Mouse (Mus musculus): ENCODE results near the gene Col27a1. TPM values are rescaled to one million over a fixed set of nuclear protein-coding genes. Genes with fewer than 3 reads are reported as not detected.

The Col27a1 gene
- polyA plus RNA-seq, 1 experiment from 2014 or later: 1.8 TPM

DNA sequence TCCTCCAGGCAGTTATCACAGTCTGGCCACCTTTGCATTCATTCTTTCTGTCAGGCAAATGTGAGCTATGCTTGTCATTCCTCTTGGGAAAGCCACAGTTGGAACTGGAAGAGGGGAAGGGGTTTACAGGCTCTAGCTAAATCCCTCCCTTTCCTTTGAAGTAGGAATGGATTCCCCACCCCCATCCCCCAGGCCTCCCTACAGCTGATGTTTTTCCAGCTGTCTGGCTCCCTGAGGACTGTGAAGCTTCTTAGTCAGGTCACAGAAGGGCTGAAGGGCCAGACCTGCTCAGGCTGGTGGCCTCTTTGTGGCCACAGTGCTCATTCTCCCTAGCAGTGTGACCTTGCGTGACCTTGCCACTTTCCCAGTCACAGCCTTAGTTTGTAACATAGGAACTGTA, 49.1 kb downstream of the Col27a1 start:
- Histone ChIP-seq H3K4me1 (replicated peaks) (no peaks in the 10 kb centered on the region), H3K4me2 (no peak overlapping the region), H3K27me3 (no peaks in the 10 kb centered on the region), H3K27ac (replicated peaks) (no peak overlapping the region), H3K9me3 (replicated peaks) (no peaks in the 10 kb centered on the region), H3K9ac (no peak overlapping the region), H3K4me3 (replicated peaks) (no peak overlapping the region), H3K36me3 (replicated peaks) (no peaks in the 10 kb centered on the region)
- 68% methylated on average over 1 of the region's 1 CpGs for WGBS (ENCODE audit: insufficient replicate concordance)
- no peak for ATAC-seq (ENCODE audit: insufficient read depth)

DNA sequence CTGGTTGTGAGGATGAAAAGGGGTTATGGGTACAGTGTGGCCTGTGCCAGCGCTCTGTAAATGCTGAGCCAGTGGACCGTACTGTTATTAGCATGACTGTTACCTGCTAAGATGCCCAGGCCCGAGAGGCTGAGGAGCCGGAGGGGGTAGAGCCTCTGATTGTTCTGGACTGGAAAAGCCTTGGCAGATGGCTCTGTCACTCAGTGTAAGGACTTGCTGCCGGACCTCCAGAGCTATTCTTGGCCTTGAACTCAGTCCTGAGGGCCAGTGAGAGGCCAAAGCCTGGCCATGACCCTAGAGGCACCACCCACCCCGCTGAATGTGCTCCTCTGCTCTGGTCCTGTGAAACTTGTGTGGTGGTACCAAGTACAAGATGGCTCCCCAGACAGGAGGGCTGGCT, 52.5 kb downstream of the Col27a1 start:
- Histone ChIP-seq H3K9ac (no peak overlapping the region), H3K4me1 (replicated peaks) (no peaks in the 10 kb centered on the region), H3K27ac (replicated peaks) (no peak overlapping the region), H3K4me2 (no peak overlapping the region), H3K4me3 (replicated peaks) (no peak overlapping the region), H3K9me3 (replicated peaks) (no peaks in the 10 kb centered on the region), H3K27me3 (no peaks in the 10 kb centered on the region), H3K36me3 (replicated peaks) (no peaks in the 10 kb centered on the region)
- 56% methylated on average over 6 of the region's 6 CpGs for WGBS (ENCODE audit: insufficient replicate concordance)
- ATAC-seq (ENCODE audit: insufficient read depth): no peak

DNA sequence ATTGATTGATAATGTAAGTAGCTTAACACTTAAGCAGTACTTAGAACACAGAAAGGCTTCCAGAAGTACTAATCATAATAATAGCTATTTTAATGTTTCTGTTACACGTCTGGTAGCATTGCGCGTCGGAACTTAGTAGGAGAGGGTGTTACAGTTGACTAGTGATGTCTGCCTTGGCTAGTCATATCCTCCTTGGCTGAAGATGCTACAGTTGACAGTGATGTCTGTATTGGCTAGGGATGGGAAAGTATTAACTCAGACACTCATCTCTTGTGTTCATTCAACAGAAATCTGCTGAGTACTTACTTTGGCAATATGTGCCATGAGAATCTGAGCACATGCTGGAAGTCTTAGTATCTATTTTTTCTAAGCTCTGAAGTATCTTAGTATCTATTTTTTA, 53.3 kb downstream of the Col27a1 start:
- Histone ChIP-seq H3K36me3 (replicated peaks) (no peaks in the 10 kb centered on the region), H3K4me1 (replicated peaks) (no peaks in the 10 kb centered on the region), H3K4me2 (no peak overlapping the region), H3K9ac (no peak overlapping the region), H3K4me3 (replicated peaks) (no peak overlapping the region), H3K27ac (replicated peaks) (no peak overlapping the region), H3K9me3 (replicated peaks) (no peaks in the 10 kb centered on the region), H3K27me3 (no peaks in the 10 kb centered on the region)
- 70% methylated on average over 4 of the region's 4 CpGs for WGBS (ENCODE audit: insufficient replicate concordance)
- ATAC-seq (ENCODE audit: insufficient read depth): no peak

DNA sequence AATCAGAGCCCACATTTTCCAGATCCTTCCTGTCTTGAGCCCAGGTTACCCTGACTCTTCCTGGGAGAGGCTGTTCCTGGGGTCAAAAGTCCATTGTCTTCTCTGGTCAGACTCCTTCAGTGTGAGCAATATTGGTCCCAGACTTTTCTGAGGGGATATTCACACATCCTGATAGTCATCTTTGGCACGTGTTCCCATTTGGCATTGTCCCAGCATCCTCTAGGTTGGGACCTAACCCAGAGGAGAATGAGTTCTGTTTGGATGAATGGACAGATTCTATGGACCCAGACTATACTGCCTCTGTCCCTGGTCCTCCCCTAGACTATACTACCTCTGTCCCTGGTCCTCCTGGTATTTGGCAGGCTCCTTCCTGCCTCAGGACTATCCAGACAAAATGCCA, 53.8 kb downstream of the Col27a1 start:
- Histone ChIP-seq H3K27ac (replicated peaks) (no peak overlapping the region), H3K4me1 (replicated peaks) (no peaks in the 10 kb centered on the region), H3K9me3 (replicated peaks) (no peaks in the 10 kb centered on the region), H3K4me3 (replicated peaks) (no peak overlapping the region), H3K27me3 (no peaks in the 10 kb centered on the region), H3K36me3 (replicated peaks) (no peaks in the 10 kb centered on the region), H3K4me2 (no peak overlapping the region), H3K9ac (no peak overlapping the region)
- WGBS (ENCODE audit: insufficient replicate concordance): 42% methylated on average over 1 of the region's 1 CpGs
- no peak for ATAC-seq (ENCODE audit: insufficient read depth)

DNA sequence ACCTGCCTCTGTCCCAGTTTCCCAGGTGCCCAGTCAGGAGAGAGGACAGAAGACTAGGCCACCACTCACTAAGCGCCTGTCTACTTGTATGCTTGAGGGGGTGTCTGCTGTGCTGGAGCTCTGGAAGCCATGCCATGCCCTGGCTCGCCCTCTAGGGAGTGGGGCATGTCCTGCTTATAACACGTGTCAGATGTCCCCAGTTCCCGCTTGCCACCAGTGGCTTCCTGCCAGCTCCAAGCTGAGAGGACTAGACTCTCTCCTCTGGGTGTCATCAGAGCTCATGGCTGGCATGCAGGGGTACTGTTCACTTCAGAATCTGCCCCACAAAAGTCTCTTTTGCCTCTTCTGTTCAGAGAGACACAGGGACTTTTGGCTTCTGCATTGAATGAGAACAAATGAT, 55.0 kb downstream of the Col27a1 start:
- no peak for ATAC-seq (ENCODE audit: insufficient read depth)
- H3K27ac ChIP-seq (replicated peaks): no peak overlapping the region
- H3K4me2 ChIP-seq: no peak overlapping the region
- H3K27me3 ChIP-seq: no peaks in the 10 kb centered on the region
- 42% methylated on average over 4 of the region's 4 CpGs for WGBS (ENCODE audit: insufficient replicate concordance)
- no peaks in the 10 kb centered on the region for H3K4me1 ChIP-seq (replicated peaks)
- no peaks in the 10 kb centered on the region for H3K9me3 ChIP-seq (replicated peaks)
- H3K4me3 ChIP-seq (replicated peaks): no peak overlapping the region
- no peak overlapping the region for H3K9ac ChIP-seq
- no peaks in the 10 kb centered on the region for H3K36me3 ChIP-seq (replicated peaks)

DNA sequence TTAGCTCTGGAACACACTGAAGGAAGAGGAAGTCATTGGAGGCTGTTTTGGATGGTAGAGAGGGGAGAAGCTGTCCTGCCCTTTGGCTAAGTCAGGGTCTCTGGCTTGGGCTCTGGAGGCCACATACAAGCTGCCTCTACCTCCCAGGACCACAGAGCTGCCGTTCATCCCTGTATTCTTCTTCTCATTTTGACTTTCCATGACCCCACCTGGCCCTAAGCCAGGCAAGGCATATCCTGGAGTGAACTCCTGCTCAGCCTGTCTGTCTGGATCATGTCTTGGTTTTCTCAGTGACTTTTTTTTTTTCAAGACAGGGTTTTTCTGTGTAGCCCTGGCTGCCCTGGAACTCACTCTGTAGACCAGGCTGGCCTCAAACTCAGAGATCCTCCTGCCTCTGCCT, 60.7 kb downstream of the Col27a1 start:
- Histone ChIP-seq H3K9me3 (replicated peaks) (no peaks in the 10 kb centered on the region), H3K27me3 (no peaks in the 10 kb centered on the region), H3K36me3 (replicated peaks) (no peaks in the 10 kb centered on the region), H3K27ac (replicated peaks) (no peak overlapping the region), H3K4me2 (no peak overlapping the region), H3K9ac (no peak overlapping the region), H3K4me1 (replicated peaks) (no peaks in the 10 kb centered on the region), H3K4me3 (replicated peaks) (no peak overlapping the region)
- 55% methylated on average over 1 of the region's 1 CpGs for WGBS (ENCODE audit: insufficient replicate concordance)
- no peak for ATAC-seq (ENCODE audit: insufficient read depth)

DNA sequence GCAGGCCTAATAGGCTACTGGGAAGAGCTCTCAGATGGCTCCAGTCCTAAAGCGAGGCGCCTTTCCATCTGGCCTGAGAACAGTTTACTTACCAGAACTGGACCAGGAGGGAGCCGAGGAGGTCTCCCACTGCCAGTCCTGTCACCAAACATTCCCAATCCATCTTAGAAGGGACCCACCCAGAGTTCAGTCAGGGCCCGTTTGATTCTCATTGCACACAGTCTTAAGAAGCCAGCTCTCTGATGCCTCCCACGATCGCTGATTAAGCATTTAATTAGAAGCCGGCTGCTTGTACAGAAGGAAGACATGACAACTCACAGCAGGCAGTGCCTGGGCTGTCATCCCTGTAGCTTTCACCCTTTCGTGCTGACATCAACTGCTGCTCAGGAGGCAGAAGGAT, 61.4 kb downstream of the Col27a1 start:
- no peaks in the 10 kb centered on the region for H3K9me3 ChIP-seq (replicated peaks)
- H3K36me3 ChIP-seq (replicated peaks): no peaks in the 10 kb centered on the region
- WGBS (ENCODE audit: insufficient replicate concordance): 64% methylated on average over 8 of the region's 8 CpGs
- no peak for ATAC-seq (ENCODE audit: insufficient read depth)
- no peak overlapping the region for H3K9ac ChIP-seq
- H3K27me3 ChIP-seq: no peaks in the 10 kb centered on the region
- no peak overlapping the region for H3K4me3 ChIP-seq (replicated peaks)
- H3K4me2 ChIP-seq: no peak overlapping the region
- no peak overlapping the region for H3K27ac ChIP-seq (replicated peaks)
- no peaks in the 10 kb centered on the region for H3K4me1 ChIP-seq (replicated peaks)

DNA sequence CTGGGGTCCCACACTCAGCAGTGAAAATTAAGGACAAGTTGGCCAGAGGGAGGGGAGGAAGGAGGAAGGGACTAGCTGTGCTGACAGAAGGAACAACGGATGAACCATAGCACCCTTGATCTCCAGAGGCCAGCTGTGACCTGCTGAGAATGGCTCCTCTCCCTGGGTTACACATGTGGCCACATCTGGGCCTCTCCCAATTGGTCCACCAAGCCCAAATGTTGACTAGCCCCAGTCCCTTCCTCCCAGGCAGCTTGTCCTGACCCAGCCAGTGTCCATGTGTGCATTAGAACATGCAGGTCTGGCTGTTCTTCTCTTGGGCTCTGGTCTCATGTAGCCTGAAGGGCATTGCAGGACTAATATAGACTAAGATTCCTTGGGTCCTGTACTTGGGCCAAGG, 62.8 kb downstream of the Col27a1 start:
- H3K9me3 ChIP-seq (replicated peaks): no peaks in the 10 kb centered on the region
- no peak overlapping the region for H3K4me3 ChIP-seq (replicated peaks)
- 48% methylated on average over 1 of the region's 1 CpGs for WGBS (ENCODE audit: insufficient replicate concordance)
- no peak overlapping the region for H3K4me2 ChIP-seq
- H3K27me3 ChIP-seq: no peaks in the 10 kb centered on the region
- no peaks in the 10 kb centered on the region for H3K4me1 ChIP-seq (replicated peaks)
- no peak overlapping the region for H3K9ac ChIP-seq
- no peak for ATAC-seq (ENCODE audit: insufficient read depth)
- no peak overlapping the region for H3K27ac ChIP-seq (replicated peaks)
- H3K36me3 ChIP-seq (replicated peaks): no peaks in the 10 kb centered on the region

DNA sequence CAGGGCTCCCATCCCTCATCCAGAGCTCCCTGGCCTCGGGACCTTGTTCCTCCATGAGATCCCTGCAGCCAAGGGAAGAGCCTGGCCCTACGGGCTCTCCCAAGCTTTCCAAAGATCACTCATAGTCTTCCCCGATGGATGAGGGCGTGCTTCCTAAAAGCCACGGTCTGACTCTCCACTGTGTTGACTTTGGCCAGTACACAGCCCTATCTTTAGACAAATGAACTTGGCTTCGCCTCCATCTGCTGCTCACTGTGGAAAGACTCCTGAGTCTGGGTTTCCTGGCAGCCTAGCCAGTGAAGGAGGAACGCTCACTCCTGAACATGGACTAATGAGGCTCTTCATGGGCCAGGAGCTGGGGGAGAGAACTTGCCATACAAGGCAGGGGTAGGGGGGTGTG, 65.0 kb downstream of the Col27a1 start:
- no peaks in the 10 kb centered on the region for H3K36me3 ChIP-seq (replicated peaks)
- H3K27ac ChIP-seq (replicated peaks): no peak overlapping the region
- H3K9ac ChIP-seq: no peak overlapping the region
- H3K4me2 ChIP-seq: no peak overlapping the region
- 61% methylated on average over 7 of the region's 7 CpGs for WGBS (ENCODE audit: insufficient replicate concordance)
- no peaks in the 10 kb centered on the region for H3K9me3 ChIP-seq (replicated peaks)
- no peak for ATAC-seq (ENCODE audit: insufficient read depth)
- H3K4me3 ChIP-seq (replicated peaks): no peak overlapping the region
- H3K4me1 ChIP-seq (replicated peaks): no peaks in the 10 kb centered on the region
- H3K27me3 ChIP-seq: no peaks in the 10 kb centered on the region

DNA sequence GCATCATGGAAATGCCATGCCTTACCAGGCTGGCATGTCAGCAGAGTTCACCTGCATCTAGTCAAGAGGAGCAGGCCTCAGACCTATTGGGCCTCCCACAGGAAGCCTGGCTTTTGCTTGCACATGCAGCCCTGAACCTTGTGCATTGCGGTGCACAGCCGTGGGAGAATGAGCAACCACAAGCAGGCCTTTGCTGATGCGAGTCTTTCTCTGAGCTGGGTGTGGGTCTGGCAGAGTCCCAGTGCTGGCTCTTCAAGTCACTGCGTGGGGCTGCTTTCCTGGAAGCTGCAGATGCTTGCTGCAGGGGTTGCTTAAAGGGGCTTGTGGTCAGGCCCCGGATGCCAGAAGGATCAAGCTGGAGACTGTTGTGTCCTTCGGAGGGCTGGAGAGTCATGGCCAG, 67.9 kb downstream of the Col27a1 start:
- no peak overlapping the region for H3K27ac ChIP-seq (replicated peaks)
- 49% methylated on average over 6 of the region's 6 CpGs for WGBS (ENCODE audit: insufficient replicate concordance)
- no peaks in the 10 kb centered on the region for H3K4me1 ChIP-seq (replicated peaks)
- ATAC-seq (ENCODE audit: insufficient read depth): no peak
- no peak overlapping the region for H3K9ac ChIP-seq
- H3K27me3 ChIP-seq: no peaks in the 10 kb centered on the region
- no peak overlapping the region for H3K4me2 ChIP-seq
- no peak overlapping the region for H3K4me3 ChIP-seq (replicated peaks)
- H3K36me3 ChIP-seq (replicated peaks): no peaks in the 10 kb centered on the region; the same call in 1 of the 2 replicates
- H3K9me3 ChIP-seq (replicated peaks): no peaks in the 10 kb centered on the region

DNA sequence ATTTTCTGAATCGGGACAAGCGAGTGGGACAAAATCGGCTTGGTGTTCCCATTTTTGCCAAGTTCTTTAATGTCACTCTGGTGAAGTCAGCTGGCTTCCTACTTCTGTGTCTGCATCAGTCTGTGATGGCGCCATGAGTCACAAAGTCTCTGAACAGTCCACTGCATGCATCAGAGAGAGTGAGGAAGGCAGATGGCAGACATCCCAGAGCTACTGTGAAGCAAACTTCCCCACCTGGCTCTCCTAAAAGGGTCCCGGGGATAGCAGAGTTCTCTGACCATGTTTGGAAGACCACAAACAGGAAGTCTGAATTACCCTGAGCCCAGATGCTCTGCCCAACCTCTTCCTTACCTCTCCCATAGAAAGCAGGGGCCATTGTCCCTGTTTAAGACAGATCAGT, 69.5 kb downstream of the Col27a1 start:
- H3K4me2 ChIP-seq: no peak overlapping the region
- H3K9ac ChIP-seq: no peak overlapping the region
- H3K27ac ChIP-seq (replicated peaks): no peak overlapping the region
- 48% methylated on average over 5 of the region's 5 CpGs for whole genome bisulfite sequencing (ENCODE audit: insufficient replicate concordance)
- no peaks in the 10 kb centered on the region for H3K9me3 ChIP-seq (replicated peaks)
- no peaks in the 10 kb centered on the region for H3K27me3 ChIP-seq
- no peaks in the 10 kb centered on the region; the same call in 1 of the 2 replicates for H3K36me3 ChIP-seq (replicated peaks)
- ATAC-seq (ENCODE audit: insufficient read depth): no peak
- no peaks in the 10 kb centered on the region for H3K4me1 ChIP-seq (replicated peaks)
- no peak overlapping the region for H3K4me3 ChIP-seq (replicated peaks)

DNA sequence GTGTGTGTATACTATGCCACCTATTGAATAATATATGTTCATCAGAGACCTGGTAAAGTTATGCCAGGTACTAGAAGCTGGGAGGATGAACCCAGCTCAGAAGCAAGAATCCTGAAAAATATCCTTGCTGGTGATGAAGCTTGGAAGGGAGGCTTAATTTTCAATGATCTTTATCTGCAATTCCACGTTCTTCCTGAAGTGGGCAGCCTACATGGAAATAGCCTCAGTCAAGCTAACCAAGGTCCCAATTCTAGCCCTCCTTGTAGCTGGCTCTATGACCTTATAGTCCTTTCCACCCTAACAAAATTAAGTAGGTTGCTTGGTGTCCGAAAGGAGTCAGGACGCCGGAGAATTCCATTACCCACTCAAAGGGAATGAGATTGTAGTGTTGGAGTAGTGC, 72.2 kb downstream of the Col27a1 start:
- H3K27ac ChIP-seq (replicated peaks): no peak overlapping the region
- no peak overlapping the region for H3K4me2 ChIP-seq
- no peaks in the 10 kb centered on the region for H3K4me1 ChIP-seq (replicated peaks)
- no peaks in the 10 kb centered on the region for H3K27me3 ChIP-seq
- H3K36me3 ChIP-seq (replicated peaks): no peaks in the 10 kb centered on the region; the same call in 1 of the 2 replicates
- 63% methylated on average over 4 of the region's 4 CpGs for WGBS (ENCODE audit: insufficient replicate concordance)
- no peaks in the 10 kb centered on the region for H3K9me3 ChIP-seq (replicated peaks)
- ATAC-seq (ENCODE audit: insufficient read depth): no peak
- no peak overlapping the region for H3K9ac ChIP-seq
- no peak overlapping the region for H3K4me3 ChIP-seq (replicated peaks)

Data from liver, embryonic 15.5 days (tissue).